Mouse (Mus musculus): ENCODE measurements around the gene Tsen2.

Gene Tsen2

DNA sequence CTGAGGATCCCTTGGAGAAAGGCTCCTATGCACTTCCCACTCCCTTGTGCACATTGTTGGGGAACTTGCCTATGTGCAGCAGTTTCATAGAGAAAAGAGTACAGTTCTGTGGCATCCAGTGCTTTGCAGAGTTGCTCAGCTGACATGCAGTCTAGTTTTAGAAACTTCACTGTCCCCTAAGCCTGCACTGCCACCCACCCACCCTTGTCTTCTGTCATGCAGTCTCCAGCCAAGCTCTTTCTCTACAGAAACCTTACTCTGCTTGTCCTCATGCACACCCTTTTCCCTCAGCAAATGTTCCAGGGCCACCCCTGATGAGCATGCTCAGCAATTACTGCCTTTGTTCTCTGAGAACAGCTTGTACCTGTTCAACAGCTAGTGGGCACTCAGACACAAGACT is 69.3 kb downstream of the Tsen2 start:
- POLR2A ChIA-PET: interaction anchor here in 2 of 4 experiments (0.6 to 2.2 kb wide), 14 partner anchors 8 to 195 kb away, joined by 3 to 7 read pairs (median 3); partner anchors contain the start of genes Raf1 (in 2 of the 2) and Rpl32 (in 1 of the 2)
- CTCF ChIA-PET: interaction anchor here in 2 of 4 experiments (0.6 to 0.7 kb wide), 3 partner anchors 12 to 742 kb away, joined by 3 read pairs; partner anchors contain the start of gene Gm17482 (in 1 of the 2)

DNA sequence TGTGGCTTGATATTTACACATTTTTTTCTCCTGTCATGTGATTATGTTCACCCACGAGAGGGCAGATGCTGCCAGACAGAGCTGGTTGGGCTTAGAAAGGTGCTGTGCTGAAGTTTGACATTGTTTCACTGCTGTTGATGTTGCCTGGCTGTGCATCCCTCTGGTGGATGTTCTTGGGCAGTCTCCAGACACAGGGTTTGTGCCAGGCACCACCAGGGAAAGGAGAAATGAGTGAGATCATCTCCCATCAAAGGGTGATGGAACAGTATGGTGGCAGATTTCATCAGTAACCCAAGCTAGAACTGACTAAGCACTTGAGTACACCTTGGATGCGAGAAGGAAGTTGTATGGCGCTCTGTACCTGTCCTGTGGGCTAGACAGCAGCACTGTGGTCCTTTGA is 71.5 kb downstream of the Tsen2 start:
- POLR2A ChIA-PET: interaction anchor here in 3 of 4 experiments (0.6 to 11.2 kb wide), 14 partner anchors 7 to 648 kb away, joined by 3 to 77 read pairs (median 6); partner anchors contain the start of genes Mkrn2 (in 1 of the 3), Rpl32 (in 1 of the 3) and Zfand4 (in 1 of the 3)
- CTCF ChIA-PET: interaction anchor here in 1 of 4 experiments (1.4 kb wide), 1 partner anchor 187 kb away, joined by 4 read pairs; no protein-coding TSS in a partner anchor

DNA sequence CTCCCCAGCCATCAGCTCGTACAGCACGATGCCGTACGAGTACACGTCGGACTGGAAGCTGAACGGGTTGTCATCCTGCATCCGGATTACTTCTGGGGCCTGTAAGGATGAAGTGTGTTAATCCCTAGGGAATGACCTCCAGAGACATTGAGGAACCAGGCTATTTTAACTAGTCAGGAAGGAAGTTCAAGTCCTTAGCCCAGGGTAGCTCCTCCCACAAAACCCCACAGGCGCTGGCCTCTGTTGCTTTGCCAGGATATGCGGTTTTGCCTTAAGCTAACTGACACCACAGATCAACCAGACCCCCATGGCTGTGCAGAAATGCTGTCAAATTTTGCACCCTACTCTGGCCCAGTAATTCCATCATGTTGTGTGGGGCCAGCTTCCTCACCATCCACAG is 75.4 kb downstream of the Tsen2 start:
- ChIA-PET POLR2A (interaction anchor here (0.6 to 11.2 kb wide), 34 partner anchors 9 to 244 kb away, joined by 3 to 77 read pairs (median 4); partner anchors contain the start of genes Raf1 (in 2 of the 4), Tsen2 (in 2 of the 4) and Rpl32 (in 1 of the 4)), CTCF (interaction anchor here in 3 of 4 experiments (0.7 to 2.8 kb wide), 5 partner anchors 10 to 165 kb away, joined by 3 to 18 read pairs (median 3); no protein-coding TSS in a partner anchor)

DNA sequence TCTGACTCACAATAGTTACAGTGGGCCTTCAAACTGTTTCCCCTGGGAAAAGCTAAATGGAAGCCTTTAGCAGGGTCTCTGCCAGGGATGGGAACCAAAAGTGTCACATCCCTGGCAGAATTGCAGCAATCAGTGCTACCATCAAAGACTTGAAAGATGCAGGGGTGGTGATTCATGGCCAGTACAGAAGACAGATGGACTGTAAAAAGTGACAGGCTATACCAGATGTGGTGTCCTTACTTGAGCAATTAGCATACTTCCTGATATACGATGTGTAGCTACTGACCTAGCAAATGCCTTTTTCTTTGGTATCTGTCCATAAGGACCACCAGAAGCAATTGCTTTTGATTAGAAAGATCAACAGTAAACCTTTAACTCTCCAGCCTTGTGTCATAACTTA is 76.5 kb downstream of the Tsen2 start:
- ChIA-PET POLR2A (interaction anchor here in 2 of 4 experiments (0.8 to 11.2 kb wide), 17 partner anchors 8 to 171 kb away, joined by 3 to 77 read pairs (median 5); no protein-coding TSS in a partner anchor), CTCF (interaction anchor here in 1 of 4 experiments (1.2 kb wide), 1 partner anchor 11 kb away, joined by 3 read pairs; no protein-coding TSS in a partner anchor)

DNA sequence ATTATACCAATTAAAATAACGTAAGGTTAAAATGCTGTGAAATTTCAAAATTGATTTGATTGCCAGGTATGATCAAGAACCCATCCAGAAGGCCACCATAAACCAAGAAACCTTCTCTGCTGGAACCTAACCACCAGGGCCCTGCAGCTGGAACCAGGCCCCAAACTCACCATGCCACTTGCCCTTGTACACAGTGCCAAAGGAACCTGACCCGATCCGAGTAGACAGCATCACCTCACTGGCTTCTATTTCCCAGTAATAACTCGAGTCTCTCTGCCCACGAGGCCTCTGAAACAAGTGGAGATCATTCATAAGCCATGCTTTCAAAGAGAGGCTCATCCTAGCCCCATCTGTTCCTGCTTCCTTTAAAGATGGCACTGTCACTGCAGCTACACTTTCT is 81.7 kb downstream of the Tsen2 start:
- CTCF ChIA-PET: interaction anchor here in 1 of 4 experiments (0.8 kb wide), 1 partner anchor 12 kb away, joined by 3 read pairs; no protein-coding TSS in a partner anchor
- POLR2A ChIA-PET: interaction anchor here in 1 of 4 experiments (1.2 to 11.2 kb wide), 4 partner anchors 13 to 50 kb away, joined by 3 to 77 read pairs (median 4); partner anchors contain the start of gene Raf1
